Mouse (Mus musculus) left cerebral cortex, adult 9 months (tissue): Measurements from ENCODE around the gene Ankrd6.
A peak's percentile ranks its signal among the peaks of the same experiment; 100 is the strongest.

Source experiments
- DNase-seq, 2 experiments: peaks; one replicate each; pipeline ENCODE4 v3.0.0; 2022; ENCODE audit warnings: low spot score in 2 of 2

Ankrd6 gene

DNA sequence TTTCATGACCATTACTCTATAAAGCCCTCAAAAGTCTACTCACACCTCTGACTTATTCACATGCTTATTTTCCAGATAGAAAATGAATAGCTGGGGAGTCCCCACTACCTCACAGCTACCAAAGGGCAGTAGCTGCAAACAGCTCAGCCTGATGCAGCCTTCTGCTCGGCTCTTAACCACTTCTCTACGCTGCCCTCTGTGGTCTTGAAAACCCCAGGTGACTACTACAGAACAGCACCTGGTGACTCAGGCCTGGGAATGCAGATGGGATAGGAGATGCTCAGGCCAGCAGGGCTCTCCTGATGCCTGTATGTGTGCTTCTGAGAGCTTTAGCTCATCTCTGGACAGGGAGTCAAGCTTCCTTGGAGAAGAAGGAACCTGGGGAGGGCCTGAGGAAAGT lies 45.3 kb downstream of the Ankrd6 start:
- no peak for DNase-seq

DNA sequence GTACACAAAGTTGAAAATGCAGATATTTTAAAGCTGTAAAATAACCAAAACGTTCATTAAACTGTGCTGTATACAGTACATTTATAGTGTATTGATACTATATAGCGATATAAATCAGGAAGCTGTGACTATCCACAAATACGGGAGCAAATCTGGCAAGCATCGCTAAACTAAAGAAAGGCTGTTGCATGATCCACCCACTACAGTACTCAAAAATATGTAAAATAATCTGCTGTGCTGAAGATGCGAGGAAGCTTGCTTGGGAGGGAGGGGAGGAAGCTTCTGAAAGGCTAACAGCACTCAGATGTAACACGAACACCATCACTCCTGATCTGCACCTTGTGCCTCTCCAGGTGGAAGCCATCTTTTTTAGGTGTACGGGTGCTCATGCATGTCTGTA lies 46.8 kb downstream of the Ankrd6 start:
- DNase-seq, result no peak

DNA sequence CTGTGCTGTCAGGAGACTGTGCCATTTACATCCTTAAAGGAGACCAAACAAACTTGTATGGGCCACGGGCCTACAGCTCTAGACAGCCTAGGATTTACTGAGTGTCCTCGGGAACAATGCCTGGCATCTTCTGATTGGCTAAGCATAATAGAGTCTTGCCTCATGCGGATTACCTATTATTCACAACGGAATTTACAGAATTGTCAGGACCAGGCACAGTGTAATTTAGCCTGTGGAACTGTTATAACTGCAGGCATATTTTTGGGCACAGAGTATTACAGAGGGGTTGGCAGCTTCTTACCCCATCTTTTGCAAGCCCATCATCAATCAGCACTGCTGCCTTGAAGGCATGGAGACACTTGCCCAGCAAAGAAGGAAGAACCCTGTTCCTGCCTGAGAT lies 51.6 kb downstream of the Ankrd6 start:
- no peak for DNase-seq

DNA sequence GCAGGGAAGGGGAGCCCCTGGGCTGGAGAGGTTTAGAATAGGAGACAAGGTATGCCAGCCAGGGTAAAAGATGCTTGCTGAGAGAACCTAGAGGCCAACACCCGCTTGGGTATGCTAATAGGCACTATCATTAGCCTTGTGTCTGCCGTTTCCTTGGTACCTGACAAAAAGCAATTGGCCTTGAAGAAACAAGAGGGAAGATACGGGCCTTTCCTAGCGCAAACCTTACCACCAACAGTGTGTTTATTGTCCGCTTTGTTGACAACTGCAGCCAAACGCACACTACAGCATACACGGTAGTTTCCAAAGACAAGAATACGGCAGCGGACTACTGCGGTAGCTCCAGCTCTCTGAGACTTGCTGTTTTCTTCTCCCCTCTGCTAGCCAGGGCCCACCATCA lies 59.3 kb downstream of the Ankrd6 start:
- DNase-seq, result no peak

DNA sequence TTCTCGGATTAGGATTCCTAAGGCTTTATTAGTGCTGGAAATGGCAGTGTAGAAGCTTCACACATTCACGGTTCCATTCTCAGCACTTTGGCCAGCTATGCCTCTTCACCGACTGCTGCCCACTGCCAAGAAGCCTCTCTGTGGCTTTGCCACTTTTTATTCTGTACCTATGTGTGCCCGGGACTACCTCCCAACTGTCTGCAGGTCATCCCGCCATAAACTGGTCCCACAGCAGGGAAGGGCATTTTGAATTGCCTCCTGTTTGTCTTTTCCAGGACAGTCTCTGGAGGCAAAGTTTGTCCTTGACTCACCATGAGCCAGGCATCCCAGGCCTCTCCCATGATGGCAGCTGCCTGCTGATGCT lies 59.9 kb downstream of the Ankrd6 start:
- no peak for DNase-seq

DNA sequence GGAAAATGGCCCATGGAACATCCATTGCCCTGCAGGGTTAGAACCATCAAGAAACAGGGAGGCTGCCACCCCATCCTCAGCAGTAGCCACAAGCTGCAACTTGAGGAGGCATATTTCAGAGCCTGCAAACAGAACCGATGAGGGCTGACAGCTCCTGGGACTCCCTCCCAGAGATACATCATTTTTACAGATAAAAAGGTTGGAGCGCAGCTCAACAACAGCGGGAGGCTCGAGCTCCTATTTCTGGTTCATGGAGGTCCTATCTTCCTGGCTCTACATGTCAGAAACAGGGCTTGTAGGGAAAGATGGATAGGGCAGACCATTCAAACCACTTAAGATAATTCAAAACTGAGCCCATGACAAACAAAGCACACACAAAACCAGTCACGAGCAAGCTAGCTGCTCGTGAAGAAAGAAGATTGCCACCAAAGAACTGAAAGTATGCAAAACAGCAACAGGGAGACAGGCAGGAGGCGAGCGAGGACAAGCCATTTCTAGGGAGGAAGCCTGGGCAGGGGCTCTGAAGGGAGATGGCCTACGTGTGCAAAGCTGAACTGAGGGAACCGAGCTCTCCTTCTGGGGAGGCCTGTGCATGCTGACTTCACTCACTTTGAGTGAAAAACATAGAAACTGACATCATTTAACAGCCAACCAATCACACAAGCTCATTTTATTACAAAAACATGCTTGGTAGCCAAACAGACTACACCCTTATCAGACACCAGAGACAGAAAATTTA lies 60.5 kb downstream of the Ankrd6 start:
- DNase-seq, result no peak

DNA sequence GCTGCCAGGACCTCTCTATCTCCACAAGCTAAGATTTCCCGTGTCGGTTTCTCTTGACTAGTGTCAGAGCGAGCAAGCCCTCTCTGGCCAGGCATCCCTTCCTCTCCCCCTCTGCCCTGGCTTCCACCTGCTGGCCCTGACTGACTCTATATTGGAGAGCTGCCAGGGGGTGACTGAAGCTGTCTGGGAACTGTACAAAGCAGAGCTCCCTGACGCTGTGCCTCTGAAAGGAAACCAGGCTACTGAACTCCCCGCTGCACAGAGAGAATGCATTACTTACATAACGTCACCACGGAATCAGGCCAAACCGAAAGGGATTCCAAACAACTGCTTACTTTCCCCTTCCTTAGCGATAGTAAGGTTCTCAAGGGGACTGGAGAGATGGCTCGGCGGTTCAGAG lies 61.4 kb downstream of the Ankrd6 start:
- peak in 1 of 2 experiments; percentile 57 for DNase-seq

DNA sequence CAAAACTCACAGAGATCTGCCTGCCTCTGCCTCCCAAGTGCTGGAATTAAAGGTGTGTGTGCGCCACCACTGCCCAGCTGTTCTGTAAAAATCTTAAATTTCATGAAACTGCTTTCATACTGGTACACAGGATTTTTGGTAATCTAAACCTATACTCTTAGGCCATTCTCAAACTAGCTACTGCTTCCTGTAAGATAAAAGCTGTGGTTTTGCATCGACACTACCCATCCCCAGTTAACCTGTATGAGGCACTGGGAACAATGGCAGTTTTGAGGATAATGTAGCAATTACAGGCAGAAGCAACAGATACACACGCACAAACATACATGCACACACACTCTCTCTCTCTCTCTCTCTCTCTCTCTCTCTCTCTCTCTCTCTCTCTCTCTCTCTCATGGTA lies 64.2 kb downstream of the Ankrd6 start:
- no peak for DNase-seq

DNA sequence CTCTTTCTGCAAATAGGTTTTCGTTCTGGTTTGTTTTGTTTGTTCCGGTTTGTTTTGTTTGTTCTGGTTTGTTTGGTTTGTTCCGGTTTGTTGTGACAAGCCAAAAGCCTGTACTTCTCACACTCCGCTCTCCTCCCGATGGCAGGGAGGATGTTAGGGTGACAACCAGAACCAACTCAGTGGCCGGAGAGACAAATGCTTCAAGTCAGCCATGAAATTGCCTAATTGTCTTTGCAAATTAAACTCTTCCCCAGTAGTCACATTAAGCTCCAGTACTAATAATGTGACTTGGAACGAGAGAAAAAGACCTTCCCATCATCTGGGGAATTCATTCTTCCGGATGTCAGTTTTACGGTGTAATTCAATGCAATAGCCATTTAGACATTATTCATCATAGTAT lies 66.0 kb downstream of the Ankrd6 start:
- DNase-seq, result no peak

DNA sequence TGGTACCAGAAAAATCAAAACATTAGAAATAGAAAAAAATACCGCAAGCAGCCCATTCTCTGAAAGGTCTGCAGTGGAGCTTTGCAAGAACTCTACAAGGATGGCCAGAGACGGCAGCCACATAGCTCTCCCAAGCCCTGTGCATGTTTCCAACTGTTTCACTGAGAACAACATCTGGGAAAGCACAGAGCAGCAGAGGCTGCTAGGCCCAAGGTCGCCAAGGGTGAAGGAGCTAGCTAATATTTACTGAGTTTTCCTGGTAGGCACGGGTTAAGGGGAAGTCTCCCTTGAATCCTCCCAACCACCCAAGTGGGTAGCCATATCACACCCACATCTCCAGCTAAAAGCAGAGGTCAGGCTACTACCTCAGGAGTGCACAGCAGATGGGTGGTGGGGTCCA lies 69.6 kb downstream of the Ankrd6 start:
- no peak for DNase-seq

DNA sequence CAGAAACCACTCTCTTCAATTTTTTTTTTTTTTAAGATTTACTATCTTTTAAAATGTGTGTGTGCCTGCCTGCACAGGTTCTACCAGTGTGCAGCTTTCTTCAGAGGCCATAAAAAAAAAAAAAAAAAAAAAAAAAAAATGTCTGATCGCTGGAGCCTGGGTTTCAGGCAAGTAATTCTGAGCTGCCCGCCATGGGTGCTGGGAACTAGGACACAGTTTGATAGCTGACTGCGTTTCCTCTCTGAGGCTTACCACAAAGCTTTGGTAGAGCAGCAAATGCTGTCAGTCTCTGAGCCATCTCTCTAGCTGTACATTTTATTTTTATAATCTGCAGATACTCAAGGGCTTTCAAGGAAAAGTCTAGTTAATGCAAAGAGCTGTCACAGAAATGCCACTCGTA lies 76.0 kb downstream of the Ankrd6 start:
- no peak for DNase-seq

DNA sequence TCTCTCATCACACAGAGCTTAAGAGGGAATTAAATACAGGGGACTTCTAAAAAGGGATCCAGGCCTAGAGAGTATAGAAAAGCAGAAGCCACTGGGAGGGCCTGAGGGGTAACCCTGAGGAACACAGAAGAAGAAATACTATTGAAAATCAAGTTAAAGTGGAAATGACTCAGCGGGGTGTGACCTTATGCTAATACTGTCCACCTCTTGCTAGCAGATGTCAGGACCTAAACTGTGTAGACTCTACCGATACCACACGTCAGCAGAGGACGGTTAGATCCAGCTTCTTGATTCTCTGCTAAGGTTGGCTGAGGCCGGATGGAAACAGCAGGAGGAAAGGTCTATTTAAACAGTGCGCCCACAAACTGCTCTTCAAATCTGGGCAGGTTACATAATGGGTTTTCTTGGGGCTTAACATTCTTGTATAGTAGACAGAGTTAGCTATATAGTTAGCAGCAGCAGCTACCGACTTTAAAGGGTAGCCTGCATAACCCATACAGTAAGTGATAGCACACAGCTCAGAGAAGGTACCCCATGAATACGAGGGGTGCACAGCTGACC lies 78.4 kb downstream of the Ankrd6 start:
- DNase-seq, result peak in 1 of 2 experiments; percentile 29

DNA sequence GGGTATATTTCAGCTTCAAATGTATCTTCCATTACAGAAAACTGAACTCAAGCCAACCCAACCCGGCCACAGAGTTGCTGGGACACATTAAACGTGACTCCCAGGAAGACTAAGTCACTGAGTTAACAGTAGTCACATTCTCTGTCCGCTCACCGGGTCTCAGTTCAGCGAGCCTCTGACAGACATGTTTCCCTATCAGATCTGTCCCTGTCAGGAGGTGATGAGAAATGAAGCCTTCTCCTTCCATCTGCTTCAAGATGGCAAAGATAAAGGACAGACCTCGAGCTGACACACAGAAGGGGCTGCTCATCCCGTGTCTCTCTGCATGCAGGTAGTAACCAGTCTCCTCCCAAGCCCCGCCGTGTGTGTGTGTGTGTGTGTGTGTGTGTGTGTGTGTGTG lies 81.3 kb downstream of the Ankrd6 start:
- DNase-seq, result no peak

DNA sequence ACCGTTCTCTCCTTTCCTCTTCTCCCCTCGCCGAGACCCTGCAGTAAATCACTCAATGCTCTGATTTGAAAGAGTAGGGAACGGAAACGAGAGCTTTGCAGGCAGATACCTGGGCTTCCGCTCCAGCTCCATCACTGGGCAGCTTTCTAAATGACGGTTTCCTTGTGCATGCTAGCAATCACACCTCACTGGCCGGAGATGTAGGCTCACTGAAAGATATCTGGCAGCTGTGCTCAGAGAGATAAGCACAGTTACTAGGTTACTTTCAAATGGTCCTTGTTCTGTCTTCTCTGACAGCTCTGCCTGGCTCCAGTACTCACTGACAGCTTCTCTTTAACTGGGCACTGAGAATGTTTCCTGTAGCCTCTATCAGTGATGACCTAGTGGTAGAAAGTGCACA lies 81.8 kb downstream of the Ankrd6 start:
- no peak for DNase-seq

DNA sequence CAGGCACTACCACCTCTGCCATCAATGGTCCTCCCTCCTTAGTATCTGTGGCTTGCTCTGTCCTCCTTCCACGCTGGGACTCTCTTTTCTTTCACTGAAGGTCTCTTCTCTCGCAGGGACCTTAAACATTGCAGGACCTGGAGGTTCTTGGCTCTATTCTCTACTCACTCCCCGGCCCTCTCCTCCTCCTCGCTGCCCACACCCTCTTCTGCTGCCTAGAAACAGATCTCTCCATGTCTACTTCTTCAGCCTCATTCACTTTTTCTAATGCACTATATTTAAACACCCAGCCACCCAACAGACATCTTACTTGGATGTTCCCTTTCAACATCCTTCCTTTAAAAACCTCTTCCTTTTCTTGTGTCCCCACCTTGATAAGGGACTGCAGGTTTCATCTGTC lies 82.2 kb downstream of the Ankrd6 start:
- no peak for DNase-seq

DNA sequence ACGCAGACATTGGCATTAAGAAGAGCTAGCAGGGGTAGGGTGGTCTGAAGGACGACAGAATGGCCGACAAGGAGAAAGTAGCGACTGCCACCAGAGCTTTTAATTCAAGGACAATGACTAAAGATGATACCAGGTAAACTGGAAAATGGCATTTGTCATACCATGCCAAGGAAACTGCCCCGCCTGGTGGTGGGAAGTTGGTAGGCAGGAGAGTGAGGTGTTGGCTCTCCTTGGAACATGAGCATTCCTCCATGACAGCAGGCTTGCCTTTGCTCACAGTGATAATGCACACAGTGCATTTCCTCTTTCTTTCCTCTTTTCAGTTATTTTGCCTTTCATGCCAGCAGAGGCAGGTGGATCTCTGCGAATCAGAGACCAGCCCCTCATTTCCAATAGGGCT lies 83.2 kb downstream of the Ankrd6 start:
- DNase-seq, result no peak

DNA sequence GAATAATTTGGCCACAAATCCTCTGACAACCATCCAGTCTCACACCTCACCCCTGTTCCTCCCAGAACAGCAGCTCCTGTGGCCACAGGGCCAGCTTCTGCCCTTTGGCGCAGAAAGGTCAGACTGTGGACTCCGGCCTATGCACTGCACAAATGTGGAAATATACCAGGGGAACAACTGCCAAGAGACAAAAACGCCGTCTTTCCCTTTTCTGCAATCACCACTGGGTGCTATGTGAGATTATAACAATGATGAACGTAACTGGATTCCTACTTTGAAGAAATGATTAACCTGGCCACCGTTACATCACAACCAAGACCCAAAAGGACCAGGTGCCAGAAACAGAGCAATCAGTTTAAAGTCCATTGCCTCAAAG lies 85.8 kb downstream of the Ankrd6 start:
- no peak for DNase-seq

DNA sequence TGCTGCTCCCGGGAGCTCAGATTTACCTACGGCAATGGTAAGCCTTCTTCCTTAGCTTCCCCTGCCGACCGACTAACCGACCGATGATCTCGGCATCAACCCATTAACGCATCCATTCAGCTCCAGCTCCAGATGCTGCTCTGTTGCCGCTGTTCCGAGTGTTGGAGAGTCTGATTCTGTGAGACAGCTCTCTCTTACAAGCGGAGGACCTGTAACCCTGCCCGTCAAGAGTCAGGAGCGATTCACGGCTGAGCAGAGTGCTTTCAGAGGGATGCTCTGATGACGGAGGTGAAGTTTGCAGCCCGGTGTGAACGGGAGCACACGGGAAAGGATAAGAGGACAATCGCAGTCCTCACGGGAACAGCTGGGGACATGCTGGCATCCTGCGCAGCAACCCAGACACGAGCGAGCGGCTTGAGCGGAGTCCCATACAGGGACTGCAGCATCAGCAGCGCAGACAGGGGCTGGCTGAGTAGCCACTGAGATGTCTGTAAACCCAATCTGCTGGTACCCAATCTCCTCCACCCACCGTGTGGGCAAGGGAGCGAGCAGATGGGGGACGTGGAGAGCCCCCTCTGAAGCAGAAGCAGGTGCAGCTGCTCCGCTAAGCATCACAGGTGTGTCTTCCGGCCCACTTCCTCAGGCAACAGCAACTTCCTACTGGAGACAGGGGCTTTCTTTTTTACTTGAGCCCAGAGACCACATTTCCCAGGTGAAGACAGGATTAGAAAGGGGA lies 86.3 kb downstream of the Ankrd6 start:
- DNase-seq, result no peak

DNA sequence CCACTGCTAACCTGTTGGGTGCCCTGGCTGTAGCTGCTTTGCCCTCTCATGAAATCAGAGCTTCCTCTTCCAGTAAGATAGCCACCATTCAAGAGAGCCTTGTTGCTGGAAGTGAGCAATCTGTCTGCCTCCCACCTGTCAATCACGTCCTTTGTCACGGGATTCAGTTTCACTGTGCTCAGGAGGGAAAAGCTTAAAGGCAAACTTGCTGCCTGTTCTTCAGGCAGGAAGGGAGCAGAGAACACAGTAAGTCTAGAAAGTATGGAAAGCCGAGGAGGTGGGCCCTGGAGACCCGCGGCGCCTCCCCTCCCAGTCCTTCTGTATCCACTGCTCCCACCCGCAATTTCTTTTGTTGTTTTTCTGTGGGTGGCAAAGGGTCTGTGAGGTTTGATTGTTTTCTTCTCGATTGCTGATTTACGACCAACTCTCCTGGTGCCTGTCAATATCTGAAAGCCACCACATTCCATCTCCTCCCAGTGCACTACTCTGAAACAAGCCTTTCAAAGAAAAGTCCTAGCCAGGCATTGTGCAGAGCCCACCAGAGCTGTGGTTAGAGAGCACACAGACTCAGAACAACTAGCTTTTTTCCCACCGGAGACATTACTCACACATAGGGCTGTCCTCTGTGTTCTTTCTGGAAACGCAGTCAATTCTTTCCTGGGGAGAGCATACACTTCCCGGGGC lies 87.1 kb downstream of the Ankrd6 start:
- no peak for DNase-seq

DNA sequence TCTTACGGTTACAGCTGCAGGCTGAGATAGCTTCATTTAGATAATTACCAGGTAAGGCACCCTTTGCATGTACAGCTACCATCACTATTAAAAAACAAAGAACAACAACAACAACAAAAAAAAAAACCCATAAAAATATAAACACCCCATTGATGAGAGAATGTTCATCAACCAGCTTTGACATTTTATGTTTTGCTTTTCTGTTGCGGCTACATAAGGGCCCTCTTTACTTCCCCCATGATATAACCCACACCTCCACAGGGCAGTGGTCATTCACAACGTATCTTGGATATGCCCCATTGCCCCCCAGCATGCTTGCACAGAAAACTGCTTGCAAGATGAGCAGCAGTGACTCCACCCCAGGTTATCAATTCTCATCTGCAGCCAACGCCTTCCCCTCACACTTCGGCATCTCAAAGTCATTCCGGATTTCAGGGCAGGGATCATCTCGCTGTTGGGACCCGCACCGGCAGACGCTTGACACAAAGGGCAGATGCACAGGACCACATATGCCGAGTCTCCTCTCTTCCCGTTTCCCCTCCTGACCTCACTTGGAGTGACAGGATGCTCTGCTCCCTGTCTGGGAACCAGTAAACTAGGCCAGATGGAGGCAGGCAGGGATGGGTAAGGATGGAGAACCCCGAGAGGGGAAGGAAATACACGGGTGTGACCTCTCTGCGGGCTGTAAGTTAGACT lies 87.7 kb downstream of the Ankrd6 start:
- no peak for DNase-seq

DNA sequence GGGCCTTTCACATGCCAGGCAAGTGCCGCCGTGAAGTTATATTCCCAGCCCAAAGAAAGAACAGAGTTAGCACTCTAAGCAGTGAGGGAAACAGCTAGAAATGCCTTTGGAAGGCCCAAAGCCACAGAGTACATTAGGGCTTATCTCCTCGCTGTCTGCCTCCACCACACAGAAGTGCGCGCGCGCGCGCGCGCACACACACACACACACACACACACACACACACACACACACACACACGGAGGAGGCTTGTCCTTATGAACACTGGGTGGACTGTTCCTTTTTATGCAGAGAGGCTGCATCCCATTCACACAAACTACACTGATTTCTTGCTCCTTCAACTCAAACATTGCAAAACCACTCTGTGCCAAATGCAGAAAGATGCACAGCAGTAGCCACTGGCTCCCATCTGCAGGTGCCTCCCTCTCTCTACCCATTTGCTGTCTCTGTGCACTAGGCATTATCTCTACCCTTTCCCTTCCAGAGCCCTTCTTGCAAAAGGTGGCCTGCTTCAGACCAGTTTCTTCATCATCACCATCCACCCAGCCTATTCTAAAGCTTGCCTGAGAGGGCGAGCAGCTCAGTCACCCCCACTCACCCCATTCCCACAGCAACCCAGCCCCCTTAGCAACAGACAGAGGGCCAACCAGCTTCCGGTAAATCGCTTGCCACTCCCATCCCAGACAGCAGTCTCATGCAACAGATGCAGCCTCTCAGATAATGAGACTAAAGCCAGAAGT lies 88.5 kb downstream of the Ankrd6 start:
- DNase-seq, result peak; percentile 52 to 55
